In the genomic region with DNA sequence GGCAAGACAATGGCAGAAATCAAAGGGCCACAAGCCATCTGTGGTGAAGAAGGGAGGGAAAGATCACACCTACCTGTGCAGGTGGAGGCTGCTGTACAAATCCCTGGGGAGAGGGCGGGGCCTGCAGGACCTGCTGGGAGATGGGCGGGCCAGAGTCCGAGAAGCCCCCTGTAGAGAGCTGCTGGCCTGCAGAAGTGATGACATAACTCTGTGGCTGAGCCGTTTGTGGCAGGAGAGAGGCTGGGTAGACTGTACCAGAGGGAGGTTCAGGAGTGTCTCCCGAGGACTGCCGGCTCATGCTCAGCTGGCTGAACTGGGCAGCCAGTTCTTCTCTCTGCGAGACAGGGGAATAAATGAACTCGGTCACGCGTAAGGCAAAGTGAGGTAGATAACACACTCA, we compare ENCODE assay signal across 17 mouse cellular contexts.
DNase-seq lines count a peak whose midpoint lies in the region; ATAC-seq and TF ChIP-seq lines count a peak whose summit lies in the region.
"Had no signal": no experiment of that assay in that cellular context is flagged by ENCODE, and none has a peak within 500 bp of the region (broad histone marks: within the 10 kb centered on the region; RNA-seq: fewer than 3 reads in every experiment).

No protein-coding gene starts in this region.

- TF ChIP-seq CTCF in layer of hippocampus, adult 2 months (conservative IDR thresholded peaks at IDR 0.05): no peak
- no peak for TF ChIP-seq CTCF in cerebellum, adult 2 months (IDR thresholded peaks at IDR 0.05; ENCODE audit: borderline replicate concordance, insufficient read depth, low read depth, low read length)

- no peaks in the 10 kb centered on the region for H3K27me3 ChIP-seq in cerebellum, adult 2 months (ENCODE audit: control insufficient read depth, insufficient read depth, low read length)
- no peaks in the 10 kb centered on the region for H3K27me3 ChIP-seq in neural tube, embryonic 15.5 days (replicated peaks)
- H3K27me3 ChIP-seq: CH12.LX had no signal

- no peak overlapping the region for H3K9ac ChIP-seq in neural tube, embryonic 15.5 days (replicated peaks)
- H3K9ac ChIP-seq: liver, embryonic 14.5 days had no signal

- no peaks in the 10 kb centered on the region for H3K9me3 ChIP-seq in neural tube, embryonic 15.5 days (replicated peaks)
- H3K9me3 ChIP-seq: heart, embryonic 10.5 days; limb, embryonic 10.5 days had no signal

- H3K4me1 ChIP-seq in cerebellum, adult 2 months (ENCODE audit: control insufficient read depth, insufficient read depth, low read length): peaks cover 24% of the 10 kb centered on the region
- peaks cover 11% of the 10 kb centered on the region for H3K4me1 ChIP-seq in neural tube, embryonic 15.5 days
- H3K4me1 ChIP-seq: heart, embryonic 10.5 days had no signal

- H3K36me3 ChIP-seq in neural tube, embryonic 15.5 days: peaks cover 19% of the 10 kb centered on the region
- H3K36me3 ChIP-seq: heart, embryonic 10.5 days; limb, embryonic 10.5 days had no signal

- no peak overlapping the region for H3K4me3 ChIP-seq in layer of hippocampus, adult 2 months
- no peak overlapping the region for H3K4me3 ChIP-seq in cerebellum, adult 2 months (replicated peaks; ENCODE audit: insufficient read depth, low read depth, low read length)
- no peak overlapping the region for H3K4me3 ChIP-seq in neural tube, embryonic 15.5 days (replicated peaks)
- H3K4me3 ChIP-seq: heart, embryonic 10.5 days; limb, embryonic 10.5 days had no signal

- peak overlapping the region; percentile 64 for H3K27ac ChIP-seq in layer of hippocampus, adult 2 months
- no peak overlapping the region; the same call in 1 of the 2 replicates for H3K27ac ChIP-seq in cerebellum, adult 2 months (ENCODE audit: insufficient read depth, low read length)
- H3K27ac ChIP-seq in neural tube, embryonic 15.5 days (replicated peaks): peak overlapping the region; percentile 41; the same call in 1 of the 2 replicates
- H3K27ac ChIP-seq: heart, embryonic 10.5 days; limb, embryonic 10.5 days; liver, embryonic 14.5 days had no signal

- DNase-seq in layer of hippocampus, adult 2 months (ENCODE audit: low spot score in 2 of 2): no peak
- no peak for DNase-seq in layer of hippocampus, adult 11-12 months (ENCODE audit: low spot score)
- peak; percentile 42 to 52 for DNase-seq in cerebellum, adult 2 months
- peak; percentile 51 to 61 for DNase-seq in cerebellum, postnatal 25 days
- no peak for DNase-seq in spleen, adult 12 weeks (ENCODE audit: low spot score)
- DNase-seq in adrenal gland, postnatal 4 days (ENCODE audit: low spot score in 2 of 2): no peak
- DNase-seq: adrenal gland, adult 8-10 months; gastrocnemius, postnatal 14 days; heart, postnatal 36 days; kidney, adult 8-10 months; lung, postnatal 36 days; thymus, postnatal 36 days had no signal

- ATAC-seq in neural tube, embryonic 15.5 days (ENCODE audit: low FRiP score): no peak

- 28% methylated on average over 10 of the region's 10 CpGs for WGBS in cerebellum, adult 2 months
- 35% methylated on average over 10 of the region's 10 CpGs for WGBS in neural tube, embryonic 15.5 days

- no peak overlapping the region for H3K4me2 ChIP-seq in neural tube, embryonic 15.5 days

- no peak for TF ChIP-seq POLR2A in cerebellum, adult 2 months (IDR thresholded peaks at IDR 0.05; ENCODE audit: borderline replicate concordance, insufficient read depth, low read length)

Comparison
In these comparisons a context has a peak if more than half of its experiments do, and no peak if none do; other contexts are left out.
1. DNase-seq: peak in cerebellum, adult 2 months (2 of 2) and cerebellum, postnatal 25 days (2 of 2); none in layer of hippocampus, adult 2 months (0 of 2), layer of hippocampus, adult 11-12 months (single experiment), spleen, adult 12 weeks (single experiment) and adrenal gland, postnatal 4 days (0 of 2).